Mouse (Mus musculus) heart, adult 2 months (tissue): ENCODE results near the gene Gzmb.
A peak's percentile ranks its signal among the peaks of the same experiment; 100 is the strongest.

Experiments used
- CTCF ChIP-seq: fragments of 200-600 bp; IDR thresholded peaks from 2 replicates; pipeline ENCODE4 v1.8.1; 2022; ENCODE audit warnings: antibody characterized with exemption, mild to moderate bottlenecking, moderate library complexity
- EP300 ChIP-seq: fragments of 200-500 bp; IDR thresholded peaks from 2 replicates; pipeline ENCODE4 v1.6.1; 2011; ENCODE audit warnings: low read depth, low read length, control low read depth; ENCODE audit not compliant: insufficient read depth
- POLR2A ChIP-seq: fragments of 200-500 bp; IDR thresholded peaks from 2 replicates; pipeline ENCODE4 v1.6.1; 2011; ENCODE audit warnings: mild to moderate bottlenecking, low read depth, low read length, control low read depth; ENCODE audit not compliant: insufficient read depth

GRCm38 (mm10) chr14:56240409-56240808, 21.7 kb downstream of the Gzmb start:
- TF ChIP-seq EP300 (no peak), CTCF (0 out of 2 replicates have a peak, but pooled peaks have one; percentile 2), POLR2A (no peak)
